Mouse (Mus musculus) midbrain, embryonic 11.5 days (tissue): Measurements from ENCODE around the gene Hip1r. TPM values are rescaled to one million over a fixed set of nuclear protein-coding genes. Genes with fewer than 3 reads are reported as not detected.

Experiments
- ATAC-seq: fragments of 200-750 bp; cut with Nextera tagmentation; 2 replicates; pipeline ENCODE4 v1.8.0; 2017; ENCODE audit warnings: moderate TSS enrichment, moderate library complexity; ENCODE audit not compliant: low FRiP score
- DNase-seq: peaks from one replicate; pipeline ENCODE4 v3.0.0; 2015; ENCODE audit warnings: low spot score; ENCODE audit errors: missing footprints
- H3K27ac ChIP-seq: fragments of 300-500 bp; sonication (generic); 2 replicates; pipeline ENCODE4 v1.5.1; 2014; ENCODE audit warnings: low read depth, low read length
- H3K27me3 ChIP-seq: fragments of 300-500 bp; sonication (generic); 2 replicates; pipeline ENCODE4 v1.6.1; 2014; ENCODE audit warnings: mild to moderate bottlenecking, low read length, moderate library complexity, mixed read lengths; ENCODE audit not compliant: control insufficient read depth, insufficient read depth
- H3K36me3 ChIP-seq: fragments of 300-500 bp; sonication (generic); 2 replicates; pipeline ENCODE4 v1.6.1; 2014; ENCODE audit warnings: mild to moderate bottlenecking, low read length, moderate library complexity, mixed read lengths; ENCODE audit not compliant: control insufficient read depth, insufficient read depth
- H3K4me1 ChIP-seq: fragments of 300-500 bp; sonication (generic); 2 replicates; pipeline ENCODE4 v1.6.1; 2014; ENCODE audit warnings: low read length; ENCODE audit not compliant: control insufficient read depth, insufficient read depth
- H3K4me2 ChIP-seq: fragments of 300-500 bp; sonication (generic); 2 replicates; pipeline ENCODE4 v1.6.1; 2014; ENCODE audit warnings: mild to moderate bottlenecking, moderate library complexity
- H3K4me3 ChIP-seq: fragments of 300-500 bp; sonication (generic); 2 replicates; pipeline ENCODE4 v1.5.1; 2014; ENCODE audit warnings: low read depth, low read length
- H3K9ac ChIP-seq: fragments of 300-500 bp; sonication (generic); 2 replicates; pipeline ENCODE4 v1.6.1; 2014; ENCODE audit warnings: low read length
- H3K9me3 ChIP-seq: fragments of 300-500 bp; sonication (generic); 2 replicates; pipeline ENCODE4 v1.6.1; 2016; ENCODE audit warnings: low read length; ENCODE audit not compliant: control insufficient read depth
- WGBS: fragments of 180-500 bp; shearing (Covaris S2); extraction: QIAGEN DNeasy Blood & Tissue Kit; methylation state at CpG from one replicate; pipeline ENCODE4 v1.1.7; 2014; 5-methylcytosine and 5-hydroxymethylcytosine counted together
- polyA plus RNA-seq: library from polyadenylated mRNA; unstranded; fragments of >200 nt; fragmentation: Nextera tagmentation; extraction: Ambion mirVana; gene quantifications from 2 replicates; pipeline ENCODE4 v1.2.1, GENCODE M21; 2014

Hip1r gene
- polyA plus RNA-seq, 1 experiment from 2014 or later = 5.2 TPM

DNA sequence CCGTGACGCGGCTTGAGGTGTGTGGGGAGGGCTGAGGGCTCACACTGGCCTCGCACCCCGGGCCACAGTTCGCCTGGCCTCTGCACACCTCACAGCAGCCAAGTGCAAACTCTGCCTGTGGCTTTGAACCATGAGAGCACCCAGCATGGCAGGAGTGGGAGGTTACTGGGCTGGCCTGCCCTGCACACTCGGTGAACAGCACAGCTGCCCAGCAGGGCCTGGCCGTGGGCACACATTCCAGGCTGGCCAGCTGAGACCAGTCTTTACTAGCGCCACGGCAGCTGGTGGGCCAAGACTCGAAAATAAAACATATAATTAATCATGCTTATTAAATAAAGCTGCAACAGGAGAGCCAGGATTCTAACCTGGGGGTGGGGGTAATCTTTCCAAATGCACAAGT is 32.2 kb downstream of the Hip1r start:
- Histone ChIP-seq H3K4me2 (no peak overlapping the region), H3K4me1 (peaks cover 7% of the 10 kb centered on the region), H3K9me3 (no peaks in the 10 kb centered on the region), H3K4me3 (no peak overlapping the region), H3K36me3 (peaks cover 37% of the 10 kb centered on the region), H3K27ac (no peak overlapping the region), H3K9ac (no peak overlapping the region), H3K27me3 (no peaks in the 10 kb centered on the region)
- no peak for ATAC-seq
- WGBS = 92% methylated on average over 11 of the region's 11 CpGs
- no peak for DNase-seq

DNA sequence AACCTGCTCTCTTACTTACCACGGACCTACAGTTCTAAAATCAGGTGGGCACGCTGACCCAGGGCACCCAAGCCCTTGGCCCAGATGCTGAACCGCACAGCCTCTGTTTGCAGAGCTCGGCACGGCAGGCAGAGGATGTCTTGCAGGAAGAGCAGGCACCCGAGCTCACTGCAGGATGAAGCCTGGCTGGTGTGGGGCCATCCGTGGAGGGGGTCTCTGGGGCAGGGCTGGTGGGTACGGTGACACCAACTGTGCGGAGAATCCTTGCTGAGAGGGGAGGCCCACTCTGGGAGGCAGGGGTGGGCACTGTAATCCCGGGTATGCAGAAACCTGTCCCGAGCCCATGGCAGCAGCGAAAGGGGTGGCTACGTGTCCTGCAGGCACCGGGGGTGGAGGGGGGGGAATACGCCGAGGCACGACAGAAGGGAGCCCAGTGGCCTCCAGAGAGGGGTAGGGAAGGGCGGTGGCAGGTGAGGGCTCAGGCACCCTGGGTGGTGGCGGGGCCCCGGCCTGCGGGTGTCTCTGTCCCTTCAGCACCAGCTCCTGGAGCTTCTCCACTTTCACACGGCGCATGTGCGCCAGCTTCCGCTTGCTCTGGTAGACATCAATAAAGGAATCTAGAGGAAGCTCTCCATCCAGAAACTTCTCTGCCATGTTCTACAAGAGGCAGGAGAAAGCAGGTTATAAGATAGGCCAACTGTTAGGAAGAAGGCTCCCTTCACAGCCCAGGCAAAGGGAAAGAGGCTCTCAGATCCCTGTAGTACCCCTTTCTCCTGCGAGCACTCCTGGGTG is 32.9 kb downstream of the Hip1r start:
- Histone ChIP-seq H3K4me3 (no peak overlapping the region), H3K27me3 (no peaks in the 10 kb centered on the region), H3K4me2 (no peak overlapping the region), H3K36me3 (peaks cover 37% of the 10 kb centered on the region), H3K9ac (no peak overlapping the region), H3K27ac (no peak overlapping the region), H3K4me1 (peaks cover 14% of the 10 kb centered on the region), H3K9me3 (no peaks in the 10 kb centered on the region)
- WGBS = 92% methylated on average over 26 of the region's 26 CpGs
- ATAC-seq (no peak), DNase-seq (no peak)

DNA sequence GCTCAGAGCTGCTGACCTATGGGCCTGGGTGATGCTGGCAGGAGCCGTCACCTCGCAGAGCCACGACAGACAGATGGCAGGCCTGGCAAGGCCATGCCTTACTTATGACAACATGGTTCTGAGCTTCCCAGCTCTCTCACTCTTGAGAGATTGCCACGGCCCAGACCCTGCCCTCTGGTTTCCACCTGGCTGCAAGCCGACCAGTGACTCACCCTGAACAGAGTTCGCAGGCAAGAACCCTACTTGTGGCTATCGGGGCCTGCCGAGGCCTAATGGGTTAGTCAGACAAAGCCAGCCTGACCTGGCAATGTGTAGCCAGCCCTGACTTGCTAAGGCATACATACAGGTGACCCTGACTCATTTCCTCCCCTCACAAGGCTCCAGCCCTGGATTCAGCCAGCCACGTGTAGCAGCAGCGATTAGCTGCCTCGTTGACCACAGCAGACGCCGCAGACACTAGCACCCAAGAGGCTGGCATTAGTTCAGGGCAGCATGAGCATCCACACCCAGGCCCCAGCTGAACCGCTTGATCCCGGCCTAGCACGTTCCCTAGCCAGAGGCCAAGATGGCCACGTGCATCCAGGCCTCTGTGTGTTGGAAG is 33.6 kb downstream of the Hip1r start:
- DNase-seq = no peak
- Histone ChIP-seq H3K27me3 (no peaks in the 10 kb centered on the region), H3K4me1 (peaks cover 21% of the 10 kb centered on the region), H3K4me3 (no peak overlapping the region), H3K36me3 (peaks cover 37% of the 10 kb centered on the region), H3K9ac (no peak overlapping the region), H3K27ac (no peak overlapping the region), H3K9me3 (no peaks in the 10 kb centered on the region), H3K4me2 (no peak overlapping the region)
- WGBS = 92% methylated on average over 17 of the region's 17 CpGs
- no peak for ATAC-seq

DNA sequence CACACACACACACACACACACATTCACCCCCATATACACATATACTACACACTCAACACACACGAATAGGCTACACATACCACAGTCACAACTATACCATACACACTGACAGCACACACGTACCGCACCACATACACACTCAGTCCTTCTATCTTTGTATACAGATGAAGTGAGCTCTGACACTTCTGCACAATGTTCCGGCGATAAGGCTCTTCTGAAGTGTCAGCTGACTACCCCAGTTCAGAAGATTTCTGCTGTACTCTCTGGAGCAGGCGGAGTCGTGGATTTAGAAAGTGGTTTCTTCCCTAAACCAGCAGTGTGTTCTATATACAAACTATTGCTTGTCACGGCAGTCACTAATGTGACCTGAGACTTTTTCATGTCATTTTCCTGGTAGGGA is 36.6 kb downstream of the Hip1r start:
- peak overlapping the region; percentile 82 for H3K27ac ChIP-seq
- ATAC-seq (no peak), DNase-seq (no peak)
- H3K9ac ChIP-seq = no peak overlapping the region
- no peaks in the 10 kb centered on the region for H3K9me3 ChIP-seq
- H3K27me3 ChIP-seq = no peaks in the 10 kb centered on the region
- no peak overlapping the region for H3K4me2 ChIP-seq
- H3K4me3 ChIP-seq = no peak overlapping the region
- 94% methylated on average over 8 of the region's 8 CpGs for WGBS
- H3K4me1 ChIP-seq = peaks cover 48% of the 10 kb centered on the region
- H3K36me3 ChIP-seq = peaks cover 32% of the 10 kb centered on the region

DNA sequence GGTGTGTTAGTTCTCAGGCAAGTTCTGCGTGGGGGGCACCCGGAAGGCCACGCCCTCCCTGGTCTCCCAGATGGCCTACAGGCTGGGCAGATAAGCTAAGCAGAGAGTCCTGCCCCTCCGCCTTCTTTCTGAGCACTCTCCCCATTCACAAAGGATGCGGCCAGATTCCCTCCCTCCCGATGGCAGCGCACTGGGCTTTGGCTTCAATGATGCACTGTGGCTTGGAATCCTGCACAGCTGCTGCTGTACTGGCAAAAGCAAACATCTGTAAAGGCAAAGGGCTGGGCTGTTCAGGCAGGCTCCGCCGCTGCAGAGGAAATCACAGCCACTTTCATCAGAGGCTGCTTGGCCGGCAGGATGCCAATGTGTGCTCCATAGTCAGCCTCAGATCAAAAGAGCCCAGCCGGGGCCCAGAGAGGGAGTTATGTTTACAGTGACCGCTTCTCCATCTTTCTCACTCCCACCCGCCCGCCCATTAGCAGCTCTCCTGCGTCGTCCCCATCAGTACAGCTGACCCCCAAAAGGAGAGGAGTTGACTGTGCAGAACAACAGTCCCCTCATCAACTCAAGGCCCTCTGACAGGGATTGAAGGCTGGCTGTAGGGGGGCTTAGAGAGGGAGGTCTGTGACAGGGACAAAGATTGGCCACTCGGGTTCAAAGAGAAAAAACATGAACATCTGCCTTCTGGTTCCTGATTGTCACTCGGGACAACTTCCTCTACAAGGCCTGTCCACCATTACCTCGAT is 37.7 kb downstream of the Hip1r start:
- Histone ChIP-seq H3K4me2 (peak overlapping the region; percentile 22), H3K4me3 (no peak overlapping the region), H3K27ac (peak overlapping the region; percentile 82), H3K9ac (peak overlapping the region; percentile 47), H3K9me3 (no peaks in the 10 kb centered on the region), H3K36me3 (peaks cover 26% of the 10 kb centered on the region; the same call in 1 of the 2 replicates), H3K27me3 (no peaks in the 10 kb centered on the region), H3K4me1 (peaks cover 51% of the 10 kb centered on the region)
- DNase-seq (peak; percentile 94), ATAC-seq (peak; percentile 72)
- 6% methylated on average over 19 of the region's 19 CpGs for WGBS

DNA sequence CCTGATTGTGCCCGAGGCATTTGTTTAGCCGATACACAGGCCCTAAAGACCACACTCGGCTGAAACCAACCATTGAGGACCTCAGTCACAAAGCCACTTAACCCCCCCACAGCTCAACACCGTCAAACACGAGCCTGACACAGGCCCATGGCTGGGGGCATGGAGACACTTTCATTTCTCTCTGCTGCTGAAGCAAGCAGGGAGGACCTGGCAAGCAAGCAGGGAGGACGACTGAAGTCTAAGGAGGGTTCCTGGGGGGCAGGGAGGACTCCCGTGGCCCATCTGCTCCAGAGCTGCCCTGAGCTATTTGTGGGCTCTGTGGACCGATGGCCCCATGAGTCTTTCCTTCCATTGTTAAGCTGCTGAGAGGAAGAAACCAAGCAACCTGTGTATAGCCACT is 38.5 kb downstream of the Hip1r start:
- 14% methylated on average over 8 of the region's 8 CpGs for WGBS
- no peak for ATAC-seq
- peaks cover 19% of the 10 kb centered on the region; the same call in 1 of the 2 replicates for H3K36me3 ChIP-seq
- H3K27me3 ChIP-seq = no peaks in the 10 kb centered on the region
- peak overlapping the region; percentile 82 for H3K27ac ChIP-seq
- no peak overlapping the region for H3K4me3 ChIP-seq
- no peaks in the 10 kb centered on the region for H3K9me3 ChIP-seq
- H3K4me2 ChIP-seq = peak overlapping the region; percentile 31
- peak overlapping the region; percentile 34; the same call in 1 of the 2 replicates for H3K9ac ChIP-seq
- H3K4me1 ChIP-seq = peaks cover 54% of the 10 kb centered on the region
- DNase-seq = no peak

DNA sequence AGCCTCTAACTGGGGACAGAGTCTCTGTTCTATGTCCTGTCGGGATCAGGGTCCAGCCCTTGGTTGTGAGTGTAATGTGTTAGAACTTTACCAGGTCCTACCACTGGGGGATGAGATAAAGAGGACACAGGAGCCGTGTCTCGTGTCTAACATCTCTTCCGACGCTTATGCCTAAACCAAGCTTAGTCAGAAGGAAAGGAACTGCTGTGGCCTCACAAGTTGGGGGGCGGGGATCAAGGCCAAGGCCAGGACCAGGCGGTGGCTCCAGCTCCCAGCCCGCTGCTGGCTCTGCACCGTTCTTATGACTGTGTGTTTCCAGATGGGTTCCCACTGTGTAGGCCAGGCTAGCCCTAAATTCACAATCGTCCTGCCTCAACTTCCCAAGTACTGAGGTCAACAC is 39.5 kb downstream of the Hip1r start:
- no peak overlapping the region for H3K9ac ChIP-seq

DNA sequence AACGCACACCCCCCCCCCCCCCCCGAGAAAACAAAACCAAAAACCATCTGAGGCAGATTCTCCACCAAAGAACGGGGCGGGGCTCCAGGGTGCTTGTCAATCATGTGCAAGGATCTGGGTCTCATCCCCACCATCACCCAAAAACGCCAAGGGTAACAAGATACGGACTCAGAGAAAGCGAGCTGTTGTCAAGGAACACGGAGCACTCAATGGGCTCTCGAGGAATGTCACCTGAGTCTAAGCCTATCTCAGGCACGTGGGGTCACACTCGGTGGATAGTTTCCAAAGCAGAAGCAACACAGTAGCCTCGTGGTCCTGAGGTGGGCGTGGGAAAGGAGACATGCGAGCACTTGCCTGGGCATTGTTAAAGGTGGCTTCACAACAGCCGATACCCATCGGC is 40.3 kb downstream of the Hip1r start:
- Histone ChIP-seq H3K4me1 (peaks cover 62% of the 10 kb centered on the region), H3K36me3 (peaks cover 13% of the 10 kb centered on the region; the same call in 1 of the 2 replicates), H3K9me3 (no peaks in the 10 kb centered on the region), H3K9ac (no peak overlapping the region), H3K4me3 (no peak overlapping the region), H3K27me3 (no peaks in the 10 kb centered on the region), H3K4me2 (no peak overlapping the region), H3K27ac (no peak overlapping the region)
- ATAC-seq = no peak
- 82% methylated on average over 15 of the region's 16 CpGs for WGBS
- DNase-seq = no peak

More for the DNA sequence above, 39.5 kb downstream of the Hip1r start:
- DNase-seq (no peak), ATAC-seq (no peak)
- H3K4me2 ChIP-seq = no peak overlapping the region
- peaks cover 62% of the 10 kb centered on the region for H3K4me1 ChIP-seq
- no peaks in the 10 kb centered on the region for H3K27me3 ChIP-seq
- no peak overlapping the region for H3K4me3 ChIP-seq
- H3K9me3 ChIP-seq = no peaks in the 10 kb centered on the region
- WGBS = 80% methylated on average over 10 of the region's 10 CpGs
- peak overlapping the region; percentile 82; the same call in 1 of the 2 replicates for H3K27ac ChIP-seq
- H3K36me3 ChIP-seq = peaks cover 15% of the 10 kb centered on the region; the same call in 1 of the 2 replicates

DNA sequence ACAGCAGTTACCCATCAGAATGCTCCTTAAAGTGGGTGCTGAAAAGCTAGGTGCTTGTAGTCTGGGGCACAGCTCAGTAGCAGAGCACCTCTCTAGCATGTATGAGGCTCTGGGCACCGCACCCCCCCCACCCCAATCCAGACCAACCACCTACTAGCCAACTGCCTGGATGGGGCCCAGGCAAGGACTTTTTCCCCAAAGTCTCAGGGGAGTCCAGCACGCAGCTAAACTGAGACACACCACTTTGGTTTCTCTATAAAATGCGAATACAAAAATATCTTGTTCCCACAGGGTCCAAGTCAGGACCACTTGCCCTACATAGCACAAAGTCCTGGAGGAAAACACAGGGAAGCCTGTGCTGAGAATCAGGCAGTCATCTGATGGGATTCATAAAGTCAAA is 40.8 kb downstream of the Hip1r start:
- Histone ChIP-seq H3K9ac (no peak overlapping the region), H3K27me3 (no peaks in the 10 kb centered on the region), H3K4me2 (no peak overlapping the region), H3K36me3 (peaks cover 8% of the 10 kb centered on the region; the same call in 1 of the 2 replicates), H3K27ac (no peak overlapping the region), H3K9me3 (no peaks in the 10 kb centered on the region), H3K4me3 (no peak overlapping the region), H3K4me1 (peaks cover 62% of the 10 kb centered on the region)
- DNase-seq (no peak), ATAC-seq (no peak)
- 78% methylated on average over 3 of the region's 3 CpGs for WGBS
